Mouse (Mus musculus) bone marrow macrophage, adult 2 months (primary cell): Measurements from ENCODE around the gene Orc3. TPM values are rescaled to one million over a fixed set of nuclear protein-coding genes. Genes with fewer than 3 reads are reported as not detected.

ENCODE experiments used
- H3K27ac ChIP-seq: 2 replicates; pipeline ENCODE4 v1.5.1; 2012; ENCODE audit warnings: low read depth, low read length; ENCODE audit not compliant: insufficient read depth
- H3K4me1 ChIP-seq: 2 replicates; pipeline ENCODE4 v1.6.1; 2012; ENCODE audit warnings: low read length; ENCODE audit not compliant: control insufficient read depth, insufficient read depth
- H3K4me3 ChIP-seq: 2 replicates; pipeline ENCODE4 v1.5.1; 2012; ENCODE audit warnings: mild to moderate bottlenecking, low read length, moderate library complexity; ENCODE audit not compliant: insufficient read depth
- CTCF ChIP-seq: IDR thresholded peaks from 2 replicates; pipeline ENCODE4 v1.5.1; 2012; ENCODE audit warnings: low read depth, mild to moderate bottlenecking, low read length, moderate library complexity
- POLR2A ChIP-seq: IDR thresholded peaks from 2 replicates; pipeline ENCODE4 v1.6.1; 2012; ENCODE audit warnings: mild to moderate bottlenecking, low read depth, low read length, borderline replicate concordance
- polyA plus RNA-seq: library from polyadenylated mRNA; stranded (reverse); fragments of >200 nt; gene quantifications from 2 replicates; pipeline ENCODE4 v1.2.4, GENCODE M21; 2012; ENCODE audit not compliant: missing spikeins, insufficient read depth, insufficient read length

Orc3 gene
- polyA plus RNA-seq, 1 experiment: 43.2 TPM

DNA sequence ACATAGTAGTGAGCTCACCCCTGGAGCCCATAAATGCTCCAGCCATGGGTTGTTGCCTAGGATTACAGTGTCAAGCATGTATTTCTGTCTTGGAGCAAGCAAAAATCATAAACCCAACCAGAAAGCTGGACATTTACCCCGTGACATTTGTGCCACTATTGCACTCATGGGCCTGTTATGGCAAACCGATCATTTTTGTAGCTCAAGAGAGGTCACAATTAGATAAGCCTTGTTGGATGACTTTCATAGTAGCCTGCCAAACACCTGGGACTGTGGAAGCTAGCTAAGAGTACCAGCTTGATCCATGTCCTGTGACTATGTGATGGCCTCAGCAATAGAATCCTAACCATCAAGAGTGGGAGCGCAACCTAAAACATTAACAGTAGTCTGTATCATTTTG is 59.1 kb downstream of the Orc3 start:
- peaks cover 17% of the 10 kb centered on the region for H3K4me1 ChIP-seq
- H3K27ac ChIP-seq: no peak overlapping the region
- TF ChIP-seq POLR2A (no peak), CTCF (no peak)
- H3K4me3 ChIP-seq: no peak overlapping the region

DNA sequence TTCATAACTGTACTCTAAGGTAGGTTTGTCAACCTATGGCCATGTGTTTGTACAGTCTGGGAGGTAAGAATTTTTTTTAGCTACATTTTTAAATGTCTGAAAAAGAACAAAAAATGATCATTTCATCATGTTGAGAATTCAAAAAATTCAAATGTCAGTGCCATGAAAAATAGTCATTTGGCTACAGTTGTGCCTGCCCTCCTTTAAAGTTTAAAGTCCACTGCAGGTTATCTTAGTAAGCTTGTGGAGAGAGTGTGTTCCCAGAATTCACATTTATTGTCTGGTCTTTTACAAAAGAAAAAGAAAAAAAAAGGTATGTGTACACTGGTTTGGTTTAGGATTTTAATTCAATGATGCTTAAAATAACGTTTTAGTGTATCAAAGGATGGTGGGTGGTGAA is 60.1 kb downstream of the Orc3 start:
- Histone ChIP-seq H3K4me3 (no peak overlapping the region), H3K4me1 (peaks cover 19% of the 10 kb centered on the region), H3K27ac (no peak overlapping the region)
- TF ChIP-seq POLR2A: no peak
- no peak for TF ChIP-seq CTCF

DNA sequence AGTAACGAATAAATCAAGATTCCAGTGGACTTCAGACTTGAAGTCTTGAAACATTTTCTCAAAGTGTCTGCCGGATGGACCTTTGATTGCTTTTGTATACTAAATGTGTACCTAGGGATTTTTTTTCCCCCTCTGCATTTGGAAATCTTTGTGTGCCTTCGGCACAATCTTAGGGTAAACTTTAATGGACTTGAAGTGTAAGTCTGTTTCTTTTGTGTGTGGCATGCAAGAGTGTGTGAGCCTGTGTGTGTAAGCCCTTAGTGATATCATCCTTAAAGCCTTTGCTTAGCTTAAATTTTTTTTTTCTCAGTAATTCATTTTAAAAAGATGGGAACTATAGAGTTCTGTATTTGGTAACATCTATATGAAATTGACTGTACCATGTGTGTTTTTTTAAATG is 62.8 kb downstream of the Orc3 start:
- H3K4me3 ChIP-seq: peak overlapping the region; percentile 100

GRCm38 (mm10) chr4:34551098-34551809 is 63.5 kb downstream of the Orc3 start:
- Histone ChIP-seq H3K4me3 (peak overlapping the region; percentile 100), H3K27ac (peak overlapping the region; percentile 88), H3K4me1 (peaks cover 11% of the 10 kb centered on the region)
- TF ChIP-seq POLR2A (no peak), CTCF (no peak)

More for the DNA sequence above, 62.8 kb downstream of the Orc3 start:
- peaks cover 11% of the 10 kb centered on the region for H3K4me1 ChIP-seq
- 0 out of 2 replicates have a peak overlapping the region, but pooled peaks have one; percentile 88 for H3K27ac ChIP-seq
- TF ChIP-seq POLR2A (no peak), CTCF (no peak)

- no peak for TF ChIP-seq CTCF
- TF ChIP-seq POLR2A: no peak
- Histone ChIP-seq H3K27ac (peak within 1 kb of the TSS; percentile 88), H3K4me3 (peak within 1 kb of the TSS; percentile 100), H3K4me1 (peaks cover 10% of the 10 kb centered on the region)
These were observed 64.0 kb downstream of the Orc3 start, which contains the start of gene Akirin2 for GRCm38 (mm10) chr4:34550748-34551097. TSS of gene Akirin2 (plus strand) at chr4:34550937.

DNA sequence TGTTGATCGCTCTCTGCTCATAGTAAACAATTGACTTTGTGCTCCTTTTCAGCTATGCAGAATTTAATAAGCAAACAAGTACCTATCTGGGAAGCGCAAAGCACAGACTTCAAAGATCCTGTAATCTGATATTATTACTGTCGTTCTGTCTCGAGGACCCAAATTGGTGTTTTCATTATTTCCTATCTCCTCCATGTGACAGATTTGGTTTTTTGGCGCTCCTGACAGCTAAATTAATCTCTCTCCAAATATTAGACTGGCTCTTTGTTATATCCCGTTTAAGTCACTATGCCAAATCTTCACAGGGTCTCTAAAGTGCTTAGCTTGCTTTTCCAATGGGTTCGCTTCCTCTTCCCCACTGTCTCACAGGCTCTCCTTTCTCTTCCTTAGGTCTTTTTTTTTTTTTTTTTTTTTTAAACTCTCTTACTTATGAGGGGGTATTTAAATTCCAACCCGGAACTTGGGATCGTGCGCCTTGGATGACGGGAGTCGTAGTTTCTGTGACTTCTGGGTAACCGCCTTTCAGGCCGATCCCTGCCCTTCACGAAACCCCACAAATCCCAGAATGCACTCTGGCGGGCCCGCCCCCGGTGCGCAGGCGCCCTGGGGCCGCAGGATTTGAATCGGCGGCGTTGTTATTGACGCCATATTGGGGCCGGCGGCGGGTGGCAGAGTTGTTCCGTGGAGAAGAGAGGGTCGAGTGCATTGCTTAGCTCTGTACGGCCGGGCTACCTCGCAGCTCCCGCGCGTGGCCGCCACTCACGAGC is 64.6 kb downstream of the Orc3 start:
- TF ChIP-seq CTCF: no peak
- TF ChIP-seq POLR2A: no peak
- Histone ChIP-seq H3K4me1 (peaks cover 7% of the 10 kb centered on the region), H3K27ac (peak overlapping the region; percentile 88), H3K4me3 (peak overlapping the region; percentile 100)

- Histone ChIP-seq H3K4me1 (peaks cover 12% of the 10 kb centered on the region), H3K27ac (no peak overlapping the region), H3K4me3 (no peak overlapping the region)
- TF ChIP-seq POLR2A (no peak), CTCF (no peak)
These were observed 84.8 kb downstream of the Orc3 start for GRCm38 (mm10) chr4:34529941-34530340.

DNA sequence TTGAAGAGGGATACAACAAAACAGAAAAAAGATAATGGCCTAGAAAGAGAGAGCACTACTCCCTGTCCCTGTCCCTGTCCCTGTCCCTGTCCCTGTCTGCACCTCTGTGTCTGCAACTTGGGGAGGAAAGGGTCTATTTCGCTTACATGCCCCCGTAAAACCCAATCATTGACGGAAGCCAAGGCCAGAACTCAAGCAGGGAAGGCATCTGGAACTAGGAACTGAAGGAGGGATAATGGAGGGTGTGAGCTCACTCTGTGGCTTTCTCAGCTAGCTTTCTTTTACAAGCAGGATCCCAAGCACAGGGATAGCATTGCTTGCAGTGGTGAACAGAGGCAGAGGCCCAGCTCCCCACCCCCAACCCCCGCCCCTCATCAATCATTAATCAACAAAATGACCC is 85.4 kb downstream of the Orc3 start:
- TF ChIP-seq CTCF: no peak
- TF ChIP-seq POLR2A: no peak
- H3K27ac ChIP-seq: no peak overlapping the region

GRCm38 (mm10) chr4:34528430-34529100 is 86.2 kb downstream of the Orc3 start:
- H3K4me3 ChIP-seq: no peak overlapping the region
- H3K27ac ChIP-seq: no peak overlapping the region
- H3K4me1 ChIP-seq: peaks cover 12% of the 10 kb centered on the region
- TF ChIP-seq POLR2A (no peak), CTCF (no peak)

More for the DNA sequence above, 85.4 kb downstream of the Orc3 start:
- peaks cover 12% of the 10 kb centered on the region for H3K4me1 ChIP-seq
- no peak overlapping the region for H3K4me3 ChIP-seq
